Mouse (Mus musculus) testis, adult 2 months (tissue): ENCODE data around the gene Txndc16.

Source experiments
- CTCF ChIP-seq: fragments of 200-500 bp; IDR thresholded peaks from 2 replicates; pipeline ENCODE4 v1.5.1; 2012; ENCODE audit warnings: low read depth, mild to moderate bottlenecking, inconsistent platforms, low read length, moderate library complexity; ENCODE audit not compliant: control insufficient read depth, insufficient read depth, insufficient replicate concordance
- POLR2A ChIP-seq: fragments of 200-500 bp; IDR thresholded peaks from 2 replicates; pipeline ENCODE4 v1.6.1; 2012; ENCODE audit warnings: low read depth, mild to moderate bottlenecking, inconsistent platforms, low read length, moderate library complexity; ENCODE audit not compliant: control insufficient read depth

- no peak; the same call in 1 of the 2 replicates for TF ChIP-seq POLR2A
- no peak for TF ChIP-seq CTCF
These were observed 45.0 kb downstream of the Txndc16 start for GRCm38 (mm10) chr14:45175012-45175740.
